Mouse (Mus musculus) C2C12 (cell line): ENCODE data around the gene Zfyve16. TPM values are rescaled to one million over a fixed set of nuclear protein-coding genes. Genes with fewer than 3 reads are reported as not detected.

ENCODE experiments used
- H3K27me3 ChIP-seq: one replicate; pipeline ENCODE4 v1.6.1; 2011; ENCODE audit not compliant: control insufficient read depth, insufficient read depth, insufficient read length
- H3K36me3 ChIP-seq: one replicate; pipeline ENCODE4 v1.6.1; 2011; ENCODE audit not compliant: control insufficient read depth, insufficient read depth
- H3K4me3 ChIP-seq: one replicate; pipeline ENCODE4 v1.5.1; 2011; ENCODE audit warnings: mild to moderate bottlenecking, control low read depth; ENCODE audit not compliant: poor library complexity, insufficient read depth, severe bottlenecking
- H3K79me2 ChIP-seq: one replicate; pipeline ENCODE4 v1.6.1; 2011; ENCODE audit not compliant: control insufficient read depth, insufficient read depth
- H3K79me3 ChIP-seq: one replicate; pipeline ENCODE4 v1.6.1; 2011; ENCODE audit warnings: low read depth, control low read depth
- H3ac ChIP-seq: one replicate; pipeline ENCODE3; 2011; ENCODE audit warnings: low read depth; ENCODE audit not compliant: control insufficient read depth, insufficient read length
- CEBPB ChIP-seq: IDR thresholded peaks from one replicate; pipeline ENCODE4 v1.6.1; 2011; ENCODE audit warnings: low read depth, mild to moderate bottlenecking, control low read depth, moderate library complexity
- CTCF ChIP-seq: IDR thresholded peaks from one replicate; pipeline ENCODE4 v1.5.1; 2011; ENCODE audit not compliant: control insufficient read depth, insufficient read depth, insufficient read length
- FOSL1 ChIP-seq: IDR thresholded peaks from one replicate; pipeline ENCODE4 v1.8.0; 2011; ENCODE audit warnings: mild to moderate bottlenecking, low read length; ENCODE audit not compliant: poor library complexity, insufficient read depth, severe bottlenecking
- MAX ChIP-seq: IDR thresholded peaks from one replicate; pipeline ENCODE4 v1.6.1; 2011; ENCODE audit warnings: mild to moderate bottlenecking, control low read depth
- MYOD1 ChIP-seq: IDR thresholded peaks from one replicate; pipeline ENCODE4 v1.6.1; 2011; ENCODE audit warnings: low read depth; ENCODE audit not compliant: control insufficient read depth, insufficient read length
- MYOG ChIP-seq: IDR thresholded peaks from one replicate; pipeline ENCODE4 v1.6.1; 2011; ENCODE audit not compliant: control insufficient read depth, insufficient read length; ENCODE audit errors: extremely low read depth
- USF1 ChIP-seq: IDR thresholded peaks from one replicate; pipeline ENCODE4 v1.6.1; 2011; ENCODE audit warnings: low read depth, mild to moderate bottlenecking, control low read depth, moderate library complexity
- polyA plus RNA-seq: library from polyadenylated mRNA; unstranded; fragments of >200 nt; fragmentation: generic; extraction: Trizol; gene quantifications from one replicate; pipeline ENCODE4 v1.2.1, GENCODE M21; 2012; ENCODE audit warnings: missing spikeins

Gene Zfyve16
- polyA plus RNA-seq, 1 experiment = 2.6 TPM

- H3K4me3 ChIP-seq = no peak overlapping the region
- H3K79me2 ChIP-seq = no peaks in the 10 kb centered on the region
- TF ChIP-seq CTCF (no peak), MYOG (no peak), USF1 (no peak)
Measured at GRCm38 (mm10) chr13:92556458-92557126, 25.9 kb upstream of the Zfyve16 start.

GRCm38 (mm10) chr13:92547093-92547492 lies 16.4 kb upstream of the Zfyve16 start:
- Histone ChIP-seq H3ac (no peak overlapping the region), H3K36me3 (no peaks in the 10 kb centered on the region), H3K79me2 (no peaks in the 10 kb centered on the region), H3K79me3 (no peaks in the 10 kb centered on the region), H3K4me3 (no peak overlapping the region), H3K27me3 (no peaks in the 10 kb centered on the region)
- TF ChIP-seq CEBPB (no peak), MYOD1 (no peak), MYOG (no peak), MAX (no peak), CTCF (no peak)

More at GRCm38 (mm10) chr13:92556458-92557126, 25.9 kb upstream of the Zfyve16 start:
- Histone ChIP-seq H3K36me3 (no peaks in the 10 kb centered on the region), H3ac (no peak overlapping the region), H3K79me3 (no peaks in the 10 kb centered on the region), H3K27me3 (no peaks in the 10 kb centered on the region)

- no peaks in the 10 kb centered on the region for H3K79me2 ChIP-seq
- TF ChIP-seq CTCF = no peak
- TF ChIP-seq CEBPB = no peak
- TF ChIP-seq MYOD1 = no peak
- TF ChIP-seq MAX = no peak
- TF ChIP-seq MYOG = no peak
- TF ChIP-seq FOSL1 = no peak
- TF ChIP-seq USF1 = no peak
- no peak overlapping the region for H3K4me3 ChIP-seq
- no peaks in the 10 kb centered on the region for H3K79me3 ChIP-seq
- no peak overlapping the region for H3ac ChIP-seq
- no peaks in the 10 kb centered on the region for H3K36me3 ChIP-seq
- no peaks in the 10 kb centered on the region for H3K27me3 ChIP-seq
Measured at GRCm38 (mm10) chr13:92540997-92541396, 10.3 kb upstream of the Zfyve16 start.

- H3ac ChIP-seq = no peak overlapping the region
- no peaks in the 10 kb centered on the region for H3K79me2 ChIP-seq
- H3K79me3 ChIP-seq = no peaks in the 10 kb centered on the region
- no peak overlapping the region for H3K4me3 ChIP-seq
- no peaks in the 10 kb centered on the region for H3K27me3 ChIP-seq
- H3K36me3 ChIP-seq = no peaks in the 10 kb centered on the region
- no peak for TF ChIP-seq MYOD1
- TF ChIP-seq CTCF = no peak
- TF ChIP-seq FOSL1 = no peak
- no peak for TF ChIP-seq MYOG
- TF ChIP-seq USF1 = no peak
- TF ChIP-seq MAX = no peak
- no peak for TF ChIP-seq CEBPB
Measured at GRCm38 (mm10) chr13:92539126-92539525, 8.5 kb upstream of the Zfyve16 start.

GRCm38 (mm10) chr13:92533801-92534200 lies 3.1 kb upstream of the Zfyve16 start:
- no peaks in the 10 kb centered on the region for H3K36me3 ChIP-seq
- no peak overlapping the region for H3ac ChIP-seq
- TF ChIP-seq MYOG (no peak), MAX (no peak)
- H3K4me3 ChIP-seq = no peak overlapping the region
- H3K79me3 ChIP-seq = peaks cover 4% of the 10 kb centered on the region
- H3K79me2 ChIP-seq = peaks cover 4% of the 10 kb centered on the region
- no peaks in the 10 kb centered on the region for H3K27me3 ChIP-seq

GRCm38 (mm10) chr13:92532216-92532615 lies 1.5 kb upstream of the Zfyve16 start:
- TF ChIP-seq CTCF = no peak
- no peak for TF ChIP-seq MYOG
- no peak for TF ChIP-seq CEBPB
- no peak for TF ChIP-seq USF1
- no peak for TF ChIP-seq MYOD1
- no peak for TF ChIP-seq FOSL1
- TF ChIP-seq MAX = no peak
- no peaks in the 10 kb centered on the region for H3K27me3 ChIP-seq
- H3K79me2 ChIP-seq = peaks cover 9% of the 10 kb centered on the region
- H3K79me3 ChIP-seq = peaks cover 6% of the 10 kb centered on the region
- no peaks in the 10 kb centered on the region for H3K36me3 ChIP-seq
- H3ac ChIP-seq = no peak overlapping the region
- H3K4me3 ChIP-seq = no peak overlapping the region
